Comparison of ENCODE assay signal across 24 mouse cellular contexts in the genomic region with DNA sequence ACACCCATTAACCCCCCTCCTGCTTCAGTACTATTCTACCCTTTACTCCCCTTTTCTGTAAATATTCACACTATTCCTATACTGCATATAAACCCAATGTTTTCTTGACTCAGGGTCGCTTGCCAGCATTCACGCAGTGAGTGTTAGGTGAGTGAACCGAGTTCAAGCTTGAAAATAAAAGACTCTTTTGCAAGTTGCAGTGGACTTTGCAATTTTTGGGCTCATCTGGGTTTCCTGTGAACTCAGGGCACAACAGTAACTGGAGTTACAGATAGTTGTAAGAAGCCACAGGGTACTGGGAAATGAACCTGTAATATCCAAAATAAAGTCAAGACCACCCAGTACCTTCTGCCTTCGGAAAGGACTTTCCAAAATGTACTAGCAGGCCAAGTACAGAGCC. TPM values are rescaled to one million over a fixed set of nuclear protein-coding genes. Genes with fewer than 3 reads are reported as not detected.
"Had no signal": no experiment of that assay in that cellular context is flagged by ENCODE, and none has a peak within 500 bp of the region (broad histone marks: within the 10 kb centered on the region; RNA-seq: fewer than 3 reads in every experiment).

No protein-coding gene starts in this region.

- H3K27ac ChIP-seq: layer of hippocampus, adult 2 months; limb, embryonic 10.5 days; limb, embryonic 13.5 days; liver, embryonic 14.5 days; macrophage; midbrain, embryonic 12.5 days; midbrain, embryonic 15.5 days; neural tube, embryonic 12.5 days; neural tube, embryonic 15.5 days; stomach, postnatal 0 days had no signal

- H3K4me1 ChIP-seq: limb, embryonic 10.5 days; limb, embryonic 13.5 days; midbrain, embryonic 12.5 days; midbrain, embryonic 15.5 days; neural tube, embryonic 12.5 days; neural tube, embryonic 15.5 days had no signal

- H3K27me3 ChIP-seq: limb, embryonic 13.5 days; midbrain, embryonic 12.5 days; midbrain, embryonic 15.5 days; neural tube, embryonic 12.5 days; neural tube, embryonic 15.5 days had no signal

- H3K9me3 ChIP-seq: limb, embryonic 10.5 days; limb, embryonic 13.5 days; midbrain, embryonic 15.5 days; neural tube, embryonic 15.5 days had no signal

- DNase-seq: layer of hippocampus, adult 9-11 months; liver; liver, postnatal 0 days; lung, embryonic 14.5 days; right cerebral cortex, adult 18-20 months; right cerebral cortex, postnatal 14 days; right cerebral cortex, postnatal 4 days; thymus, adult 2 months; thymus, postnatal 14 days; thymus, postnatal 4 days had no signal

- H3K9ac ChIP-seq: limb, embryonic 13.5 days; liver, embryonic 14.5 days; liver, postnatal 0 days; lung, embryonic 14.5 days; midbrain, embryonic 12.5 days; midbrain, embryonic 15.5 days; neural tube, embryonic 12.5 days; neural tube, embryonic 15.5 days had no signal

- H3K4me3 ChIP-seq: layer of hippocampus, adult 2 months; limb, embryonic 10.5 days; limb, embryonic 13.5 days; midbrain, embryonic 12.5 days; midbrain, embryonic 15.5 days; neural tube, embryonic 12.5 days; neural tube, embryonic 15.5 days had no signal

- ATAC-seq: intestine, embryonic 16.5 days; liver, postnatal 0 days; lung, postnatal 0 days; midbrain, embryonic 15.5 days had no signal

- H3K36me3 ChIP-seq: limb, embryonic 10.5 days; limb, embryonic 13.5 days; midbrain, embryonic 12.5 days; midbrain, embryonic 15.5 days; neural tube, embryonic 12.5 days; neural tube, embryonic 15.5 days had no signal

- H3K4me2 ChIP-seq: limb, embryonic 13.5 days; lung, embryonic 14.5 days; midbrain, embryonic 12.5 days; midbrain, embryonic 15.5 days; neural tube, embryonic 12.5 days; neural tube, embryonic 15.5 days had no signal

RNA-seq across cellular contexts. Expression of a gene that starts 58.2 kb away (rescaled TPM):
- polyA plus RNA-seq: intestine, embryonic 16.5 days; kidney, embryonic 14.5 days; limb, embryonic 10.5 days; limb, embryonic 13.5 days; liver, embryonic 14.5 days; liver, postnatal 0 days; lung, embryonic 14.5 days; lung, postnatal 0 days; macrophage; stomach, embryonic 14.5 days; stomach, postnatal 0 days; thymus, adult 2 months had no signal
